Mouse (Mus musculus) gastrocnemius, adult 8-10 months (tissue): Measurements from ENCODE around the gene Sash1. TPM values are rescaled to one million over a fixed set of nuclear protein-coding genes. Genes with fewer than 3 reads are reported as not detected.

ENCODE experiments used
- DNase-seq, 2 experiments: peaks; one replicate each; pipeline ENCODE4 v3.0.0; 2022; ENCODE audit warnings: low spot score in 2 of 2
- total RNA-seq, 4 experiments: library from RNA; stranded (reverse); gene quantifications; 2 replicates each; pipeline ENCODE4 v1.2.4; 2022

Gene Sash1
- total RNA-seq, 4 experiments from 2014 or later = 5.1 to 10.3 (median 8.0) TPM

DNA sequence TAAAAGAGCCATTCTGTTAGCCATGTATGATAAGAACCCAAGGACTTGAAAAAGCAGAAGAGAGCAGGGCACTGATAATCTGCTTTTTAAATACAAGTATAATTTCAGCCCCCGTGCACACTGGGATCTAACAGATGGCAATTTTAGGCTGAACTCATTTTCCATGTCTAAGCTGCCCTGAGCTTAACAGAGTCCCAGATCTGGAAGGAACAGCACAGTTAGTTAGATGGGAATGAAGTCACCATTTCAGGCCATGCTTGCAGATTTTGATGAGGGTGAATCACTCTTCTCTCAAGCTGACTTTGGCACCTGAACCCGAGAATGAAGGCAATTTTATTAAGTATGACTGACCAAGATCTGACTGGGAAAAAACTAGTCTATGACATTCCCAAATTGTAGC is 28.9 kb downstream of the Sash1 start:
- DNase-seq = no peak

DNA sequence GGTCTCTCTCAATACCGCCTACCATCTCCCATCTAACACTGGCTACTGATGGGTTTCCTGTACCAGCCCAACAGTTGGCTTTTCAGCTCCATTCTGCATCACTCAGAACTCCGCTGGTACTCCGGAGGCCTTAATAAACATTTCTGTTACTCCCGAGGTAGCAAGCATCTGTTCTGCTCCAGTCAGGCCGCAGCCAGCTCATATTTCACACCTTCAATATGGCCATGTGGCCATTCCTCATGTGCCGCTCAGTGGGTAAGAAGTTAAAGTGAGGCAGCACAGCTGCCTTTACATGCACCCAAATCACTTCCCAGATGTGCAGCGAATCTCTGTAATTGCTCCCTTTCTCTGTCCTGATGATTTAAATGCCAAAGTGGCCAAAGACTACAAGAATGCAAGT is 32.5 kb downstream of the Sash1 start:
- no peak for DNase-seq

DNA sequence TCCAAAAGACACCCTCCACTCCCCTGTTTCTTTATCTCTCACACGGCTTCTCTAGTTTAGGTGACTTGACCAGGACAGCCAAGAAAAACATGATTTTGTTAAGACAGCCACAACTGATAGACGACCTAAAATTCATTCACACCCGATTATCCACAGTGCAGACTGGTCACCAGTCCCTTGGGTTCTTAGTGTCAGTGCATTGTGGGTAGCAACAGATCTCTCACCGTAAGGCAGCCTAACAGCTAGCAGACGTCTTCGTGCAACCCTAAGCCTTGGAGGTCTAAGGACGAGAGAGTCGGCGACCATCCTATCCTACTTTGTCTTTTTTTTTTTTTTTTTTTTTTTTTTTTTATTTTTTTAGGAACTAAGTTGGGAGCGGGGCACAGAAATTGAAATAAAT is 34.2 kb downstream of the Sash1 start:
- no peak for DNase-seq

DNA sequence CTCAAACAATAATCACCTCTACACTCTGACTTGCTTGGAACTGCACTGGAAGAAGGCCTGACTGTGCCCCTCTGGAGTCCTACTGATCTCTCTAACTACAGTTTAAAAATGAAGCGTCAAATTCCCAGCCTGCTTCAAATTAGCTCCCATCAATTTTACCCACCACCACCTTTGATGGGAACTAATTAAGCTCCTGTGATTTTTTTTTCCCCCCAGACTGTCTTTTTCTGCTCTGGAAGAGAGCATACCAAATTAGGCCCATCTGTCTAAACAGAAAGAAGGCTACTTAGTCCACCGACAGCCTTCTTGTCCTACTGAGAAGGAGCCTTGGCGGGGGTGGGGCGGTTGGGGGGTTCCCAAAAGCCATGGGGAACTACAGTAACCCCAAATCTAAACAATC is 37.9 kb downstream of the Sash1 start:
- DNase-seq = no peak

DNA sequence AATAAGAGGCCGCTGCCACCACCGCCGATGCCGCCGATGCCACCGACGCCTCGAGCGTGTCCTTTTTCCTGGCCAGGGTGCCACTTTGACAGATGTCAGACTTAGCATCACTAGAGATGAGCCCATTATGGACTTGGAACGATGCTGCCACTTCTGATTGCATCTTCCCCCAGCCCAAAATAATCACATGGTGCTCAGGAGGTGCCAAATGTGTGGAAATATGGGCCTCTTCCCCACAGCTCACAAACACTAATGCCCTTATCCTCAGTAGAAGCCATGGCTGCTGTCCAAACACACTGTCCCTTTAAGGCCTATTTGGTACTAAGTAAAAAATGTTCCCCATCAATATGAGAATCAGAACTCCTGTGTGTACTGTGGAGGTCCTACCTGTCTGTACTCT is 39.6 kb downstream of the Sash1 start:
- DNase-seq = no peak

DNA sequence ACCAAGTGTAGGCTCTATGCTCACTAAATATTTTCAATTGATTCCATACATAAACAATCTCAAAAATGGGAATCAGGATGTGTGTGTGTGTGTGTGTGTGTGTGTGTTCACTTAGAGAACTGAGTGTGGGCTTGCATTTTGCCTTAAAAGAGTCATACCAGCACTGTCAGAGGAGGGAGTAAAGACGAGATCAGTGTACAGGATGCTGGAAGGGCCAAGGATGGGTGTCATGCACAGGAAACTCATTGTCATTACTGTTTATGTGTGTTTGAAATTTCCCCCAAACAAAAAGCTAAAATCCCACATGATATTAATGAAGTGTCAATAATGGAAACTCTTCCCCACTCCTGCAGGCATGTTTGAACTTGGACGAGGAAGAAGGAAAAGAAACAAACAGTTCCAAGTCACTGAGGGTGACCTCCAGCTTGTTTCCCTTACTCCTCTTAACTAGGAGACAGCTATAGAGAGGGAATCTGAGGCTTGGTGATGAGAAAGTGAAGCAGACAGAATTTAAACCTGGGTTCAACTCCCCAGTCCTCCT is 40.6 kb downstream of the Sash1 start:
- no peak for DNase-seq

DNA sequence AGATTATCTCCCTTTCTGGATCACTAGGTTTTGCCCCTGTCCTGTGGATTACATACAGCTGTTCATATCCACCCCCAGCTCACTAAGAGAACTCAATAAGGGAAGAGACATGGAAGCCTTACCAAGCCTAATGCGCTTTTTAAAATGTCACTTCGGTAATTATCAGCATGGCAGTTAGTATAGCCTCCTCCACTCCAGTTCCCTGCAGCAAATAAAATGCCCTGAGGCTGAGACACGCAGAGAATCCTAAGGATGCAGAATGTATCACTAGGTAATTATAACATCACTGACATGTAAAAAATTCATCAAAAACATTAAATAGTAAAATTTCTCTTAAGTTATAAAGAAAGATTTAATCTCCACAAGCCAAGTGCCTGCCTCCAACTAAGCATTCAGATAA is 45.9 kb downstream of the Sash1 start:
- no peak for DNase-seq

DNA sequence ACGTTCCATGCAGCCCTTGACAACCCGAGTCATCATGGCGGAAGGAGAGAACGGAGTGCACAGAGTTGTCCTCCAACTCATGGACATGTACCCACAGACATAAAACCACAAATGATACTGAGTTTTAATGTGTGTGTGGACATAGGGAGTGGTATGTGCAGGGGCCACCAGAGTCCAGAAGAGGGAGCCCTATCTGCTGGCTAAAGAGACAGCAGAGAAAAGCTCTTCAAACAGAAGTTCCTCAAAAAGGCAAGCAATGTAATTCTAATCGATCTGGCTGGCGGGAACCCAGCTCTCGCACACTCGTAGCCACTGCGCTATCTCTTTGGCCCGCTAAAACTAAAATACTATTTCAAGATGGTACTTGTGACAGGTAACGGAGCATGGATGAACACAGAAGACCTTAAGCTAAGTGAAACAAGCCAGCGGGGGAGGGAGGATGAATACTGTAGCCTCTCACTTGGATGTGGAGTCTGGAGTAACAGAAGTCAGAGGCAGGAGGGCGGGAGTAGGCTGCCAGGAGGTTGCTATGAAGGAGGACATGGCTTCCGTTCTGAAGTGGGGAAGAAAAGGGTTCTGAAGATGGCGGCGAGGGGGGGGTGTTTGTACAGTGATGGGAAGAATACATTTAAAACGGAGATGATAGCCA is 51.9 kb downstream of the Sash1 start:
- no peak for DNase-seq

DNA sequence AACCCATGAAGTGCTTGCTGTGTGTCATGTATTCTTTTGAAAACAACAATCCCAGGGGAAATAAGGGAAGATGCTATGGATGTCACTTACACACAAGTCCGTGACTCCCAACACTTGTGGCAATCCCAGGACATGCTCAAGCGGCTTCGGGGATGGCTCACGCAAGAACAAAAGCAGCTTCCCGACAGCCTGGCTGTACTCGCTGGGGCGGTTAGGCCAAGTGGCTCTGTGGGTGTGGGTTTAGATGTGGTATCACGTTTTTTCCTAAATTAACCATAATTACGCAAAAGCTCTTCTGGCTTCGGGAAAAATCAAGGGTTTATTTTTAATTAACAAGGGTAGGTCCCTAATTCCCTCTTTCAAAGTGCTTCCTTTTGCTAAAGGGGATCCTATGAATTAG is 59.6 kb downstream of the Sash1 start:
- no peak for DNase-seq

DNA sequence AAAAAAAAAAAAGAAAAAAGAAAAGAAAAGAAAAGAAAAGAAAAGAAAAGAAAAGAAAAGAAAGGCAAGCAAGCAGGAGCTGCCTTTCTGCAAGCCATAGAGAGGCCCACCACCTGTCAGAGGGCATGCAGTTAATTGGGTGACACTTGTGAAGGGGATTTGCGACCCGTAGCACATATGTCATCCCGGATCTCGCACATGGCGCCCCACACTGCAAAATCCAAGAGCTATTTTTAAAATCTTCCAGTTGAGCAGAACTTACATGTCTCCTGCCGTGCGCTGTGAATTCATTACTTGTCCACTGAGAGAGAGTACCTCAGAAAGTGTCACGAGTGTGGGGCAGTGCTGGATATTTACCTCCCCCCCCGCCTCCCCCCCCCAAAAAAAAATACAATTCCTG is 60.0 kb downstream of the Sash1 start:
- DNase-seq = no peak

DNA sequence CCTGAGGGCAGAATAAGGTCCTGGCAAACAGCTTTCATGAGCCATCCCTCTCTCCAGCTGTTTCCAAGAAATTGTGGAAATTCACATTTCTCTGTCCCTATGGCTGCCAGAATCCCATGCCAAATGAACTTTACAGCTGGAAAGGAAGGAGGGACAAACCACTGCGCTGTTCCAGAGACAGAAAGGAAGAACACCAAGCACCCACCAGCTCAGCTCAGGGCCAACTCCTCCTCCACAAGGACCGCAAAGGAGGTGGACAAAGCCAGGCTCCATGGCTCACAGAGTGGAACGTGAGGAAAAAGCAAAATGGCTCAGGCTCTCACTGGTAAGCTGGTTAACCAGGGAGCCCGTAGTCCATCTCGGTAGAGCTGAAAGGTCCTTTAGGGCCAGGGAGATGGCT is 67.8 kb downstream of the Sash1 start:
- DNase-seq = peak in 1 of 2 experiments; percentile 14

DNA sequence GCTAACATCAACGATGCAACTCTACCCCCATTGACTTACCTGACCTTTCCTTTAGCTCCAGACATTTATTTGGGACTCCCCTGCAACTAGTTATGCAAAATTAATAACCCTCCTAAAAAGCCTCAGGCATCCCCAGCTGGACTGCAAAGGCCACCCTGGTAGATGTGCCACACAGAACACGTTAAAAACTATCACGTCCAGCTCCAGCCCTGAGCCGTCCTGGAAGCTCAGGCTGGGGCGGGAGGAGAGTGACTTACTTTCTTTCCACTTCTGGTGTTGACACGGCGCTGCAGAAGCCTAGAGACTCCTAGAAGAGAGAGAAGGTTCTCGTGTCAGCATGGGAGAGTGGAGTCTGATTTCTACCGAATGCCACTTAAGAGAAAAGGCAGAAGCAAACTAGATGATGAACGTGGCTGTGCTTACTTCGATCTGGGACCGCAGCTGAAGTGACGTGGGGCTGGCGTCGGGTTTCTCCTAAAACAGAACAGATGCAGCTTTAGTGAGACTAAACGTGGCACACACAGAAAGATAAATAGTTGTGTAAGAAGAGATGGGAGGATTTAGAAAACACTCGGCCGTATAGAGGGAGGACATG is 71.8 kb downstream of the Sash1 start:
- no peak for DNase-seq

DNA sequence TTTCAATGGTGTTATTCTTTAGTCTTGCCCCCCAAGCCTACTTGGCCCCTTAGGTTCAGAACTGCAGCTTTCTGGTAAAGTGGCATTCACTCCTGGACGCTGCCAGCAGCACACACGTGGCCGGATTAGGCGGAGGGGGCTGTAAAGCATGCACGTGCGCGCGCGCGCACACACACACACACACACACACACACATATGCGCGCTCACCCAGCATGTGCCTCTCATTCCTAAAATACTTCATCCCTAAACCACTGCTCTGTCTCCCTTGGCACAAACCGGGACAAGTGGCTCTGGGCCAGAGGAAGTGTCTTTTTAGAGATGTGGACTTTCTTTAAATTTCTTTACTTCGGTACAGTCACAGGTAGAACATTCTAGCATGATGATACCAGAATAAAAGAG is 72.6 kb downstream of the Sash1 start:
- DNase-seq = no peak

DNA sequence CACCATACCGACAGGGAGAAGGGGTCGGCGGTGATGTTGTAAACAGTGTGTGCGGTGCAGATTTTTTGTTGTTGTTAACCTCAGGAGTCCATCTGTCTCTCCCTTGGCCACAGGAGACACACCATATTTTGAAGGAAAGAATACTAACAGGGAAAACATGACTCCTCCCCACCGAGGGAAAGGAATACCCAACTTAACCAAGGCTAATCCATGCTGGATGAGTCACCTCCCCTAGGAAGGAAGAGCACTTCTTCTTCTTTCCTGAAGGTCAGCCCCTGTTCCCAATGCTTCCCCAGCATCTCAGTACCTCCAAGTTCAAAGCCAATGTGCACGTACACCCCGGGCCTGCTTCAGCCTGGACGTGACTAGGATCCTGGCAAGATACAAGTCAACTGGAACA is 73.1 kb downstream of the Sash1 start:
- DNase-seq = no peak

DNA sequence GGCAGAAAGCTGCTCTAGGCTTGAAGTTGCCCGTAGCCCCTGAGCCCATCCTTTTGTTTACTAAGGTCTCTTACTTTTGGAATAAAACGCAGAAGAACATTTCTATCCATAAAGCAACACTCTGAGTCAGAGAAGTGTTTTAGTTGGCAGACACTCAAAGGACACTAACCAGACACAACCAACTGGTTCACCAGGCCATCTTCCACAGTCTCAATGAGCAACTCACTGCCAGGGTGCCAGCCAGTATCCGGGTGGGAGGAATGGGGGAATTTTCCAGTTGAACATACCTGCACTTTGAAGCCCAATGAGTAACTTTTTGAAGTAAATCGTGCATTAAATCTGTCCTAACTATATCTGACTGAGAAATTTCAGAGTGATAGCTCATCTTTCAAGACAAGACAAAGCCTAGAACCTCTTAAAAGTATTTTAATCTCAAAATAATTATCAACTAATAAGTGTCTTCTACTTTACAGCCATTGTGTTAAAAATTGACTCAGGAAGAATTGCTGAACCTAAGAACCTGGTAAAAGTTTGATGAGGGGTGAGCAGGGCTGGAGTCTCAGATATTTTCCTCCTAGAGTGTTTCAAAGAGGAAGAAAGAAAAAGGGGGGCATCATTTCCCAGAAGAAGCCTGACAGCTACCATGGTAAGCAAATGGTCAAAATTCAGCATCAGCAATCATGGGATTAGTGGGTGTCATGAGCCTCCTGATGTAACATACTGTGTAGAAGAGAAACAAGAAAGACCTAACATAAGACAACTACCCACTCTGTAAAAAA is 74.4 kb downstream of the Sash1 start:
- no peak for DNase-seq

DNA sequence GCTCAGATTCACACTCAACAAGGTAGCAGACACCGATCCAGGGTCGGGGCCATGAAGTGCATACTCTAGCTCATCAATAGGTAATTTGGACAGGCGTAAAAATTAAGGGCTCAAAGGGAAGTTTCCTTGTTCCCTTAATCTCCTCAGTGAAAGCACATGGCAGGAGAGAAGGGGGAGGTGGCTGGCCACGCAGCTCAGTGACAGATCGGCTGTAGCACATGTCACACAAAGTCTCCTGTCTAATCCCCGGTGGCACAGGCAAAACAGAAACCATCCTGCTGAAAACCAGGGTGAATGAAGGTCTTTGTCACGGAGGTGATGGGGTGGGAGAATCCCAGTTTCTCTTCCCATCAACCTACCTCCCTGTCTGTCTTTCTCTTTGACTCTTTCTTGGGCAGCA is 75.4 kb downstream of the Sash1 start:
- no peak for DNase-seq

DNA sequence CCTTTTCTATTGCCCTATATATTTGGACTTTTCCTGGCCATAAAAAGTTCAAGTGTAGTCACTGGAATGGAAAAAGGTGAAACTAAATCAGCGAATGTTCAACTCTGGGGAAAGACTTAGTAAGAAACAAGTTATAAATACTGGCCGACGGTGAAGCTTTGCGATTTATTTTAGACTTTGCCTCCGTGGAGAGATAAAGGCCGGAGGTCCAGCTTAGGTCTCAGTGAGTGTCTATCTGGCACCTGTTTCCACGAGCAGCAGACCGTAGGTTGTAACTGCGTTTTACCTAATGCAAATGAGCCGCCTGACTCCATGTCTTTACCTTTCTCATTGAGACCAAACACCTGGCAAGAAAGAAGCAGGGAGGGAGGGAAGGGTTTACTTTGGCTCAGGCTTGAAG is 77.5 kb downstream of the Sash1 start:
- no peak for DNase-seq

DNA sequence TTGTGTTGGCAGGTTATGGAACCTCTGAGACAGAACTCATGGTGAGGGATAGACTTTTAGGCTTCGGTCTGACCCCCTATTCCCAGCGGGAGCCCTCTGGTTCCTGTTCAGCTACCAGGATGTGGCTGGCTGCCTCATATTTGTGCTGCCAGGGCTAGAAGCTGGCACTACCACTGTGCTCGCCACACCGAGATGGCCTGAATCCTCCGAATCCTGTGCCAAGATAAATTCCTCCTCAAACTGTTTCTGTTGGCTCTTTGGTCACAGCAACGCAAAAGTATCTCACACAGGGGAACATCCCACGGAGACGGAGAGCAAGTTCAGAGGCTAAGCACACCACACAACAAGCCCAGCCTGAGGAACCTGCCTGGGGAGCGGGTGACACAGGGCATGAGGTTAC is 78.3 kb downstream of the Sash1 start:
- no peak for DNase-seq

DNA sequence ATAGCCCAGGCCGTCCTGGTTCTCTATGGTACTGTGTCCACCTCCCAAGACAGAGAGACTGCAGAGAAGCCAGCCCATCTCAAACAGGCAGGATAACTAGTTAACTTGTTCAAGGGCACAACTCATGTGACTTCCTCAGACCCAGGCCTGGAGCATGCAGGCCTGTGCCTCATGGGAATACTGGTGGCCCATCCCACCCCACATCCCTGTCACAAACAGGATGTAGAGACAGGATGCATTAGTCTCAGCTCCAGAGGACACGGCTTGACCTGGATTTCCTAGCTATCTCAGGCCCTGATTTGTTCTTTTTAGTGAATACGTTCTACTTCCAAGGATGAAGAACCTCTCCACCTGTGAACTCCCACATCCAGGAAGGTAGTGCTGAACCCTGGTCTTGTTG is 80.5 kb downstream of the Sash1 start:
- no peak for DNase-seq

DNA sequence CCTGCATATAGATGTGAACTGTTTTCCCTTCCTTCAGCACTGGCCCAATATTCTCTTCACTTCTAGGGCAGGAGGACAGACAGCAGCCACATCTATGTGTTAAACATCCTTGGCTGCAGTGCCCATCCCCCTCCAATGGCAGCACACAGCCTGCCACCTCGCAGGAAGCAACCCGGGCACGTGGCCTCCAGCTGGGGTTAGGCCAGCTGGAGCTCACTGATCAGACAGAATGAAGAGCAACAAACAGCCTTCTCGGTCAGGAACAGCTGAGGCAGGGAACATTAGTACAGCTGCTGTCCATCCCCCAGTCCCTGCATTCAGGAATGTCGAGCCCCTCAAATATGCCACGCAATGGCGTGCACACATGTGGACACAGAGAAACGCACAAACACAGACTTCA is 81.6 kb downstream of the Sash1 start:
- DNase-seq = no peak

DNA sequence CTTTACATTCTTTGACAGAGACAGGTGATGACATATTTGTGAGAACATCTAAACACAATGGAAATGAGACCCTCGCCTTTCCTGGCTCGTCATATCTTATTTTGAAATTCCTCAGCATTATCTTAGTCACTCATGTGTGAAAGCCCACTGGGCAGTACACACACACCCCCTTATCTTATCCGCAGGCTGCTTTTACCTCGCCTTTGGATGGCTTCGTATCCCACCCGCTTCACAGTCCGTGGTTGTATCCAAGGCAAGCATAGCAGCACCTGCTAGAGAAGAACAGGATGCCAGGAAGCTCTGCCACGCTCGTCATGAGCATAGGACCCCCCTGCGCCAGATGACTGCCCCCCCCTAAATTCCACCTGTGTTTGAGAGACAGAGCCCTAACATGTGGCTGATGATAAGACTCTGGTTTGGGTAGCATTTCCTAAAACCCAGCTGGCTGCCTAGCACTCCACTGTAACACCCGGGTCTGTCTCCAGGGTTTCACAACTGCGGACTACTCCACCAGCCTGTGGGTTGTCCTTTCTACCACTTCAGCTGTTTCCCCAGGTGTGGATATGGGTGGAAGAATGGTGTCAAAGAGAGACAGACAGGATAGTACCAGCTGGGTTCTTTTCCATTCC is 84.0 kb downstream of the Sash1 start:
- DNase-seq = no peak

DNA sequence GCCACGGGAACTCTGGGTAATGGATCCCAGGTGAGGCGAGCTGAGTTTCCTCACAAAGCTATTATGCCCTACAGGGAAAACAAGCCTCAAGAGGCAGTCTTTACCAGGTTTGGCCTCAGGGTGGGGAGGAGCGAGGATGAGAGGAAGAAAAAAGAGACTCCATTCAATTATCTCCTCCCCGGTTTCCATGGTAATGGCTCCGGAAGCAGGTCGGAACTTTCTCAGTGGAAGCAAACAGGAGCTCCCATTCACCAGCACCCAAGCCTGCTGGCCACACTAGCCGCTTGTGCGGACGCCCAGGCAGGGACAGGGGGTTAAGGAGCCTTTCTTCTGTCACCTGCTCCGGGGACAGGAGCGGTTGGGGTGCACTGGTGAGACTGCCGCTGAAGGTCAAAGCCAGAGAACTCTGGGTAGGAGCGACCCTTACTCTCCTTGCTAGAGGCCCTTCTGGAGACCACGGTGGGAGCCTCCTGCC is 84.7 kb downstream of the Sash1 start:
- no peak for DNase-seq
